Mouse (Mus musculus) cerebellum, adult 2 months (tissue): ENCODE results near the gene Sell.

Experiments
- CTCF ChIP-seq: fragments of 200-500 bp; IDR thresholded peaks from 2 replicates; pipeline ENCODE4 v1.5.1; 2011; ENCODE audit warnings: low read depth, mild to moderate bottlenecking, control low read depth, low read length, moderate library complexity, borderline replicate concordance; ENCODE audit not compliant: insufficient read depth
- POLR2A ChIP-seq: fragments of 200-500 bp; IDR thresholded peaks from 2 replicates; pipeline ENCODE4 v1.6.1; 2011; ENCODE audit warnings: low read length, control low read depth, borderline replicate concordance; ENCODE audit not compliant: insufficient read depth

- no peak for TF ChIP-seq CTCF
- TF ChIP-seq POLR2A: no peak
Observed at GRCm38 (mm10) chr1:164083046-164083445, 21.3 kb downstream of the Sell start.
